Mouse (Mus musculus) olfactory bulb, adult 2 months (tissue): Measurements from ENCODE around the gene Zmiz1. TPM values are rescaled to one million over a fixed set of nuclear protein-coding genes. Genes with fewer than 3 reads are reported as not detected.

Experiments used
- H3K27ac ChIP-seq: fragments of 200-500 bp; 2 replicates; pipeline ENCODE4 v1.5.1; 2012; ENCODE audit warnings: low read depth, low read length; ENCODE audit not compliant: insufficient read depth
- H3K4me1 ChIP-seq: fragments of 200-500 bp; 2 replicates; pipeline ENCODE4 v1.6.1; 2012; ENCODE audit warnings: low read length; ENCODE audit not compliant: control insufficient read depth, insufficient read depth
- H3K4me3 ChIP-seq: fragments of 200-500 bp; 2 replicates; pipeline ENCODE4 v1.5.1; 2012; ENCODE audit warnings: mild to moderate bottlenecking, low read depth, low read length, moderate library complexity; ENCODE audit not compliant: insufficient read depth
- CTCF ChIP-seq: fragments of 200-500 bp; IDR thresholded peaks from 2 replicates; pipeline ENCODE4 v1.5.1; 2012; ENCODE audit warnings: low read depth, mild to moderate bottlenecking, low read length, moderate library complexity; ENCODE audit not compliant: insufficient read depth
- POLR2A ChIP-seq: fragments of 200-500 bp; IDR thresholded peaks from 2 replicates; pipeline ENCODE4 v1.6.1; 2012; ENCODE audit warnings: mild to moderate bottlenecking, low read depth, low read length, moderate library complexity; ENCODE audit not compliant: insufficient read depth
- WGBS: fragments of 180-500 bp; shearing (Covaris S2); methylation state at CpG from one replicate; pipeline ENCODE4 v1.1.7; 2018; 5-methylcytosine and 5-hydroxymethylcytosine counted together
- polyA plus RNA-seq: library from polyadenylated mRNA; stranded (reverse); fragments of >200 nt; gene quantifications from 2 replicates; pipeline ENCODE4 v1.2.4, GENCODE M21; 2012; ENCODE audit warnings: low replicate concordance; ENCODE audit not compliant: missing spikeins, insufficient read depth, insufficient read length

Zmiz1 gene
- polyA plus RNA-seq, 1 experiment: not detected

- WGBS: 45% methylated on average over 2 of the region's 2 CpGs
- no peak overlapping the region for H3K4me3 ChIP-seq
- peaks cover 11% of the 10 kb centered on the region for H3K4me1 ChIP-seq
- TF ChIP-seq POLR2A: no peak
- TF ChIP-seq CTCF: no peak
- no peak overlapping the region for H3K27ac ChIP-seq
Measured at GRCm38 (mm10) chr14:25600951-25601350, 142.0 kb downstream of the Zmiz1 start.

- 88% methylated on average over 2 of the region's 2 CpGs for WGBS
- H3K27ac ChIP-seq: no peak overlapping the region
- TF ChIP-seq POLR2A: no peak
- no peak for TF ChIP-seq CTCF
- peaks cover 20% of the 10 kb centered on the region for H3K4me1 ChIP-seq
- H3K4me3 ChIP-seq: no peak overlapping the region
Measured at GRCm38 (mm10) chr14:25602018-25602417, 143.0 kb downstream of the Zmiz1 start.

GRCm38 (mm10) chr14:25604395-25605142 is 145.6 kb downstream of the Zmiz1 start:
- Histone ChIP-seq H3K4me3 (no peak overlapping the region), H3K27ac (no peak overlapping the region), H3K4me1 (peaks cover 25% of the 10 kb centered on the region)
- TF ChIP-seq CTCF (no peak), POLR2A (no peak)
- 43% methylated on average over 18 of the region's 18 CpGs for WGBS

GRCm38 (mm10) chr14:25606372-25607140 is 147.6 kb downstream of the Zmiz1 start:
- no peak for TF ChIP-seq POLR2A
- no peak for TF ChIP-seq CTCF
- Histone ChIP-seq H3K4me1 (peaks cover 30% of the 10 kb centered on the region), H3K27ac (no peak overlapping the region; the same call in 1 of the 2 replicates), H3K4me3 (peak overlapping the region; percentile 93)
- 6% methylated on average over 31 of the region's 31 CpGs for WGBS

- Histone ChIP-seq H3K27ac (peak overlapping the region; percentile 40; the same call in 1 of the 2 replicates), H3K4me1 (peaks cover 36% of the 10 kb centered on the region), H3K4me3 (peak overlapping the region; percentile 93)
- TF ChIP-seq POLR2A: no peak; the same call in 1 of the 2 replicates
- no peak for TF ChIP-seq CTCF
- 1% methylated on average over 101 of the region's 103 CpGs for WGBS
Measured at GRCm38 (mm10) chr14:25607141-25607967, 148.4 kb downstream of the Zmiz1 start.

GRCm38 (mm10) chr14:25607968-25608491 is 149.0 kb downstream of the Zmiz1 start:
- WGBS: 4% methylated on average over 53 of the region's 53 CpGs
- H3K27ac ChIP-seq: peak overlapping the region; percentile 56
- H3K4me3 ChIP-seq: peak overlapping the region; percentile 93
- peaks cover 38% of the 10 kb centered on the region for H3K4me1 ChIP-seq
- TF ChIP-seq CTCF (no peak), POLR2A (no peak)

GRCm38 (mm10) chr14:25608618-25609017 is 149.6 kb downstream of the Zmiz1 start:
- no peak for TF ChIP-seq POLR2A
- no peak for TF ChIP-seq CTCF
- 18% methylated on average over 4 of the region's 4 CpGs for WGBS
- H3K4me3 ChIP-seq: peak overlapping the region; percentile 93
- peaks cover 38% of the 10 kb centered on the region for H3K4me1 ChIP-seq
- H3K27ac ChIP-seq: peak overlapping the region; percentile 56

GRCm38 (mm10) chr14:25609355-25609754 is 150.4 kb downstream of the Zmiz1 start:
- WGBS: 23% methylated on average over 7 of the region's 7 CpGs
- Histone ChIP-seq H3K27ac (no peak overlapping the region), H3K4me1 (peaks cover 40% of the 10 kb centered on the region), H3K4me3 (no peak overlapping the region)
- TF ChIP-seq POLR2A (no peak), CTCF (no peak)

- Histone ChIP-seq H3K4me3 (0 out of 2 replicates have a peak overlapping the region, but pooled peaks have one; percentile 0), H3K27ac (no peak overlapping the region), H3K4me1 (peaks cover 47% of the 10 kb centered on the region)
- TF ChIP-seq CTCF (no peak), POLR2A (no peak)
- 38% methylated on average over 14 of the region's 14 CpGs for WGBS
Measured at GRCm38 (mm10) chr14:25610396-25611158, 151.6 kb downstream of the Zmiz1 start.
